Mouse (Mus musculus) neural tube, embryonic 12.5 days (tissue): Measurements from ENCODE around the gene Ldb3. TPM values are rescaled to one million over a fixed set of nuclear protein-coding genes. Genes with fewer than 3 reads are reported as not detected.

ENCODE experiments used
- ATAC-seq: fragments of 200-750 bp; cut with Nextera tagmentation; 2 replicates; pipeline ENCODE4 v1.8.0; 2017; ENCODE audit warnings: low read depth, mild to moderate bottlenecking, moderate TSS enrichment, moderate library complexity; ENCODE audit not compliant: low FRiP score
- H3K27ac ChIP-seq: fragments of 300-500 bp; sonication (generic); 2 replicates; pipeline ENCODE4 v1.5.1; 2016
- H3K27me3 ChIP-seq: fragments of 300-500 bp; sonication (generic); replicated peaks from 2 replicates; pipeline ENCODE4 v1.6.1; 2016; ENCODE audit warnings: mild to moderate bottlenecking
- H3K36me3 ChIP-seq: fragments of 300-500 bp; sonication (generic); 2 replicates; pipeline ENCODE4 v1.6.1; 2016; ENCODE audit warnings: mild to moderate bottlenecking
- H3K4me1 ChIP-seq: fragments of 300-500 bp; sonication (generic); 2 replicates; pipeline ENCODE4 v1.6.1; 2016
- H3K4me2 ChIP-seq: fragments of 300-500 bp; sonication (generic); replicated peaks from 2 replicates; pipeline ENCODE4 v1.6.1; 2016; ENCODE audit warnings: mild to moderate bottlenecking
- H3K4me3 ChIP-seq: fragments of 300-500 bp; sonication (generic); 2 replicates; pipeline ENCODE4 v1.5.1; 2016
- H3K9ac ChIP-seq: fragments of 300-500 bp; sonication (generic); 2 replicates; pipeline ENCODE4 v1.6.1; 2016; ENCODE audit warnings: mild to moderate bottlenecking
- H3K9me3 ChIP-seq: fragments of 300-500 bp; sonication (generic); 2 replicates; pipeline ENCODE4 v1.6.1; 2016; ENCODE audit warnings: mild to moderate bottlenecking
- WGBS: fragments of 180-500 bp; shearing (Covaris S2); methylation state at CpG from one replicate; pipeline ENCODE4 v1.1.7; 2016; 5-methylcytosine and 5-hydroxymethylcytosine counted together
- polyA plus RNA-seq: library from polyadenylated mRNA; unstranded; fragments of >200 nt; fragmentation: Nextera tagmentation; extraction: Ambion mirVana; gene quantifications from 2 replicates; pipeline ENCODE4 v1.2.1, GENCODE M21; 2016

Gene Ldb3
- polyA plus RNA-seq, 1 experiment from 2014 or later = 1.2 TPM

DNA sequence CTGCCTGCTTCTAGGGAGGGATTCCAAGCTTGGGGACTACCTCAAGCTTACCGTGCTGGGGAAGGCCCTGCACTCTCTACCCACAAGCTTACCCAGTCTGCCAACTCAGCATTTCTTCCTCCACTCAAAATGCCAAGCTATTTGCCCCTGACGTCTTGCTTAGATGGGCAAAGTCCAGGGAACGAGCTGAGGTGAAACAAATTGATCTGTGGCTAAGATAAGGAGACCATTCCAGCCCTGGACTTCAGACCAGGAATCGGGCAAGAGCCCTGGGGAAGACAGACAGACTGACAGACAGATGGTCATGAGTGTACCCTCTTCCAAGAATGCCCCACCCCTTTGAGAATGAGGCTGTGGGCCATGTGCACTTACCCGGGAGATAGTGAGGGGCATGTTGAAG, 477 bp downstream of the Ldb3 start:
- Histone ChIP-seq H3K27ac (no peak overlapping the region), H3K4me3 (no peak overlapping the region), H3K4me1 (no peaks in the 10 kb centered on the region), H3K4me2 (no peak overlapping the region), H3K9ac (no peak overlapping the region), H3K36me3 (no peaks in the 10 kb centered on the region), H3K9me3 (no peaks in the 10 kb centered on the region), H3K27me3 (no peaks in the 10 kb centered on the region)
- WGBS = 75% methylated on average over 5 of the region's 5 CpGs
- ATAC-seq = no peak

DNA sequence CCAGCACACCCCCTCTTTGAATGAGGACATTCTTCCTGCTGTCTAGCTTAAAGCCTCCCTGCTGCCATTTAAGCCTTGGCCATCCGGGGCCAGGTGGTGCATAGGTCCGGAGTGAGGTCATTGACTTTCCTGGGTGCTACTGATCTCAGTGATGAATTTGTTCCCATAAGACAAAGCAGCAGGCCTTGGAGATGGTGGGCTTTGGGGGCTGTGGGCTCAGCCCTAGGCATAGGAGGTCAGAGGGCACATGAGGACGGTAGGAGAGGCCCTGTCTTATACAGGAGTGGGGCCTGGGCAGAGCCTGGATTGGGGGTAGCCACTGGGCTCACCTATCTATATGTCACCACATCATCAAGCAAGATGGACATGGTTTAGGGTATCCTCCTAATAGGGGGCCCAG, 1.6 kb downstream of the Ldb3 start:
- WGBS = 80% methylated on average over 3 of the region's 3 CpGs
- no peaks in the 10 kb centered on the region for H3K4me1 ChIP-seq
- H3K27me3 ChIP-seq = no peaks in the 10 kb centered on the region
- ATAC-seq = no peak
- H3K9ac ChIP-seq = no peak overlapping the region
- no peak overlapping the region for H3K4me3 ChIP-seq
- H3K4me2 ChIP-seq = no peak overlapping the region
- no peaks in the 10 kb centered on the region for H3K36me3 ChIP-seq
- H3K9me3 ChIP-seq = no peaks in the 10 kb centered on the region
- no peak overlapping the region for H3K27ac ChIP-seq

DNA sequence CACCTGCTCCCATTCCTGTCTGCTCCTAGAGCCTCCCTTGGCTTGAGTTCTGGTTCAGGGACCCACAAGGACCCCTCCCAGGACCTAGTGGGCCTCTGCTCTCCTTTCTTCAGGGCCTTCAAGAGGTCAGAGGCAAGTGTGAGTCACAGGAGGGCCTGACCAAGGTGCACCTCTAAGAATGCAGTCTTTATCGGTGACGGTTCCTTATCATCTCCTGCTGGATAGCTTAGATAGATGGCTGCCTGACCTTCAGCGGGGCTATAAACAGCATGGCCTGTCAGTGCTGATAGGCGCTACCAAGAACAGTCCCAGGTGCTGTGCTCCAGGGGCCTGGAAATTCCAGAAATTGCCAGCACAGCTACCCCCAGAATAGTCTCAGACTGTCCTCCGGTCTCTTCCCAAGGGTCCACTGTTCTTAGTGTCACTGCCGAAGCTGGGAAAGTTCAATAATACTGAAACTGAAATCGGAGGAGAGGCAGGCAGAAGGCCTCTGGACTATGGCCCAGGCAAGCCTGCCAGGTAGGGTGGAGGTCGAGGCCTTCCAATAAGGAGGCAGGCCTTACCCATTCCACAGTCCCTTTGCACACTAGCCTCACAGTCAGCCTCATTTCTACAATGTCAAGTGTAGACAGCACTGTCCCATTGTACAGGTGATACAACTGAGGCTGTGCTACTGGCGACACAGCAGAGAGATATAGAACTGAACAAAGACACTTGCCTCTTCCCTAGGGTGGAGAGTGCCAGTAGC, 3.0 kb downstream of the Ldb3 start:
- 90% methylated on average over 9 of the region's 9 CpGs for WGBS
- Histone ChIP-seq H3K4me2 (no peak overlapping the region), H3K4me1 (no peaks in the 10 kb centered on the region), H3K27ac (no peak overlapping the region), H3K9ac (no peak overlapping the region), H3K9me3 (no peaks in the 10 kb centered on the region), H3K27me3 (no peaks in the 10 kb centered on the region), H3K36me3 (no peaks in the 10 kb centered on the region), H3K4me3 (no peak overlapping the region)
- no peak for ATAC-seq

DNA sequence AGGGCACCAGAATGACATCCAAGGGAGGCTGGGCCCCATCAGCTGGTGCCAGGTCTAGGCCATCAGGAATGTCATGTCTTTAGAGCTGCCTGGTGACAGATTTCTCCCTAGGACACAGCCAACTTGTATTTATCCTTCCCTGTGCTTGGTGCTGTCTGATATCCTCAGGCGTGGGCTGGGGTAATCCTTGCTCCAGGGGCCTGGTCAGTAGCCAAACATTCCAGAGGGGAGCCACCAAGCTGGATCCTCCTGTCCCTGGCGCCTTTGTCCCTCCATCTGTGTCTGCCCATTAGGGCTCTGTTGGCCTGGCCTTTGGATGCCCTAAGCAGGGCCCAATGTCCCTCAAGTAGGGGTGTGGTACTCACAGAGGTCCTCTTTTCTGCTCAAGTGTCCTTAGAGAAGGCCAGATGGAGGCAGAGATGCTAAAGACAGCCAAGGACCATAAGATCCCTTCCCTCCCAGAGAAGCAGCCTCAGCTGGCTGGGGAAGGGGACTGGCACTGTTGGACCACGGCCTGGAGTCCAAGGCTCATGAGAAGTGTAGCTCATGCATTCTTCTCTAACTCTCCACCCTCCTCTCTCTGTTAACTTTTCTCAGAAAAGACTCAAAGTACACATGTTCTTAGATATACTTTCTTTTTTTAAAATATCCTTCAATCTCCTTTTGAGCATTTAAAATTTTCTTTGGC, 5.6 kb downstream of the Ldb3 start:
- 78% methylated on average over 3 of the region's 3 CpGs for WGBS
- no peak overlapping the region for H3K27ac ChIP-seq

DNA sequence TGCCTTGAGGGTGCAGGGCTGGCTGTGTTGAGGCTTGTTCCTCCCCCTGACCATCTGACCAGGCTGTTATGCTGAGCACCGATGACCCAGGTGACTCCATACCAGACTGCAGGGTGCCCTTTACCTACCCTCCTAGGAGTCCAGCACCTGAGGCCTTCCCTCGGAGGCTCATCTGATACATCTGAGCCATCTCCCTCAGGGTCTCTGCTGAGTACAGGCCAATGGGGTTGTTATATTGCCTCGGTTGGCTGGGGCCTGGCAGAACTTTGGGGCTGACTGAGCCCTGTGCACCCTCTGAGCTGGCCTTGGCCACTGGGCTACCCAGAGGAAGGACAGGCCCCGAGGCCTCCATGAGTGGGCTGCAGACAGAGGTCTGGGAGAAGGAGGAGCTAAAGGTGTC, 11.6 kb downstream of the Ldb3 start:
- Histone ChIP-seq H3K27me3 (no peaks in the 10 kb centered on the region), H3K4me3 (no peak overlapping the region), H3K4me1 (no peaks in the 10 kb centered on the region), H3K9ac (no peak overlapping the region), H3K9me3 (no peaks in the 10 kb centered on the region), H3K27ac (no peak overlapping the region), H3K4me2 (no peak overlapping the region), H3K36me3 (no peaks in the 10 kb centered on the region)
- 81% methylated on average over 4 of the region's 4 CpGs for WGBS
- ATAC-seq = no peak

More for the DNA sequence above, 5.6 kb downstream of the Ldb3 start:
- no peak overlapping the region for H3K4me3 ChIP-seq
- ATAC-seq = no peak
- H3K4me2 ChIP-seq = no peak overlapping the region
- H3K36me3 ChIP-seq = no peaks in the 10 kb centered on the region
- H3K9ac ChIP-seq = no peak overlapping the region
- H3K9me3 ChIP-seq = no peaks in the 10 kb centered on the region
- no peaks in the 10 kb centered on the region for H3K27me3 ChIP-seq
- H3K4me1 ChIP-seq = no peaks in the 10 kb centered on the region

DNA sequence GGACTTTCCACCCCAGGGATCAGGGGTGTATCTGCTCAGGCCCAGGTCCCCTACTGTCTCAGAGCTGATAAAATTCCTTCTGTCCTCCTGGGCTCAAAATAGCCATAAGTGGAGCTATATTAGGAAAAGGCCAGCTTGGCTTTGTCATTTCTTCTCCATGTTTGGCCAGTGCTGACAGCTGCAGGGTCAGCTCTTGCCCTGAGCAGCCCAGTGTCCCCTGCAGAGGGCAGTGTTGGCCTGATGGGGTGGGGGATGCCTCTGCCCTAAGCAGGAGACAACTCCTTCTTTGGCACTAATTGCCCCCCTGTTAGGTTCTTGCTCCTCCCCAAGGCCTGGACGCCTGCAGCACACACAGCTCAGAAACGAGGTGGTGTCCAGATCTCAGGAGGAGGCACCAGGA, 14.4 kb downstream of the Ldb3 start:
- no peak for ATAC-seq
- Histone ChIP-seq H3K4me1 (no peaks in the 10 kb centered on the region), H3K4me3 (no peak overlapping the region), H3K9me3 (no peaks in the 10 kb centered on the region), H3K36me3 (no peaks in the 10 kb centered on the region), H3K4me2 (no peak overlapping the region), H3K27me3 (no peaks in the 10 kb centered on the region), H3K9ac (no peak overlapping the region), H3K27ac (no peak overlapping the region)
- WGBS = 51% methylated on average over 2 of the region's 2 CpGs

DNA sequence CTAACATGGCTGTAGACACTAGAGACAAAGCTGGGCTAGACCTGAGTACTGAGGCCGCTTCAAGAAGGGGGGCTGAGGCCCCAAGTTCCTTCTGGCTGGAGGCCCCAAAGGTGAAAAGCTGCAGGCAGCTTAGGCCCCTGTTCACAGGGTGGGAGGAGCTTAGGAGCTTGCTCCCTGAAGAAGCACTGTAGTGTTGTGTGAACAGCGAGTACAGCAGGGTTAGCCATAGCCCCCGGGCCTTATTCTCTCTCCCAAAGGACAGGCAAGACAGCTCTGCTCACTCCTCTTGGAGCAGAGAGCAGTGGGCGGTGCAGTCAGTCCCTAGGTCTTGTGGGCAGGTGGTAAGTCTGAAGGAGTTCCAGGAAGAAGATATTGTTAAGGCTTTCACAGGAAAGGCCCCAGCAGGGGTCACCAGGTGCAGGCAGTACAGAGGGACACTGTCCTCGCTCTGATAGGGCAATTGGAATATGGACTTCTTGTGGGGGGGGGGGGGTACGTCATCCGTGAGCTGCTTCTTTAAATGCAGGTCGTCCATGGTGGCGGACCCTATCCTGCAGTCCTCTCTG, 15.1 kb downstream of the Ldb3 start:
- no peak for ATAC-seq
- no peak overlapping the region for H3K4me2 ChIP-seq
- no peaks in the 10 kb centered on the region for H3K9me3 ChIP-seq
- no peaks in the 10 kb centered on the region; the same call in 1 of the 2 replicates for H3K27me3 ChIP-seq
- no peak overlapping the region for H3K9ac ChIP-seq
- H3K4me1 ChIP-seq = no peaks in the 10 kb centered on the region
- H3K27ac ChIP-seq = no peak overlapping the region
- H3K4me3 ChIP-seq = no peak overlapping the region
- no peaks in the 10 kb centered on the region for H3K36me3 ChIP-seq
- WGBS = 67% methylated on average over 9 of the region's 9 CpGs

DNA sequence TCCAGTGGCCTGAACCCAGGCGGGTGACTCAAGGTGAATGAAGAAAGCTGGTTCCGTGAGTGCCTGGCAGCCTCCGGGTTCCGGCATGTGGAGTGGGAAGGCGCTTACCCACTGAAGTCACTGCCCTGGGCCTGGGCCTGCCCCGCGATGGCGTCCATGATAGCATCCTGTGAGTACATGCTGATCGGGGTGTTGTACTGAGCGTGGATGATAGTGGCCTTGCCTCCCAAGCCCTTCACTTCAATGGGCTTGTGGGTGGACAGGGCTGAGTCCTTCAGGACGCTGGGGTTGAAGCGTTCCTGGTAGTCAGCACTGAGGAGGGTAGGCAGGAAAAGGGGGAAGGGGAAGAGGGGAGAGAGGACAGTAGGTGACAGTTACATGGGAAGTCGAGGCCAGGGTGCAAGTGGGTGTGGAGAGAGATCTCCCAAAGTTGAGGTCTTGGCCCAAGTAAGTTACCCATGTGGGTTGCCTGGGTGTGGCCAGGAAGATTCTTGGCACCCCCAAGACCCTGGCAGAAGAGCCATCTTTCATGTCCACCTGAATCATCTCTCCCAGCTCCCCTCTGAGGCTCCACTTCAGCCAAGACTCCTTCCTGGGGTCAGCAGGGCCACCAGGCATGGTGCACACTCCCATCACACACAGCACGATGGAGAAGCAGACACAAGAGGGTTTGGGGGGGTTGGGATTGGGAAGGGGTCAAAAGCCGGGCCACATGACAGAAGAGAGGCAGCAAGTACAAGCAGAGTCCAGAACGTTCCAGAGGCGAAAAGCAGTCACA, 16.7 kb downstream of the Ldb3 start:
- H3K27me3 ChIP-seq = no peaks in the 10 kb centered on the region; the same call in 1 of the 2 replicates
- no peaks in the 10 kb centered on the region for H3K4me1 ChIP-seq
- no peak overlapping the region for H3K4me3 ChIP-seq
- no peak for ATAC-seq
- no peak overlapping the region for H3K4me2 ChIP-seq
- H3K9ac ChIP-seq = no peak overlapping the region
- H3K9me3 ChIP-seq = no peaks in the 10 kb centered on the region
- WGBS = 89% methylated on average over 17 of the region's 17 CpGs
- H3K36me3 ChIP-seq = no peaks in the 10 kb centered on the region
- H3K27ac ChIP-seq = no peak overlapping the region

DNA sequence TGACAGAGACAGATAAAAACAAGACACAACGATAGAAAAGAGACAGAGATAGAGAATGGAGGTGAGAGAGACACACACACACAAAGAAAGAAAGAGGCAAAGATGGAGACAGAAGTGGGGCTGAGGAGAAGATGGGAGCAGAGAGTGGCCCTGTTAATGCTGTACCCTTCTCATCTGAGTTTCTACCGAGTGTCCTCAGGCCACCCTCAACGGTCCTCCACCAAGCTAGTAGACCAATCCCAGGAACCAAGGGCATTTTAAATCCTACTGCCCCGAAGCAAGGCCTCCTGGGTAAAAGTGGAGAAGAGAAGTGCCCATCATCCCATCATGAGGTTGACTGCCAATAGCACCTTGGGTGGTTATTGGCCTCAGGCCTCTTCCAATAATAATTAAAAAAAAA, 17.6 kb downstream of the Ldb3 start:
- no peak overlapping the region for H3K9ac ChIP-seq
- ATAC-seq = no peak
- no peaks in the 10 kb centered on the region; the same call in 1 of the 2 replicates for H3K27me3 ChIP-seq
- no peaks in the 10 kb centered on the region for H3K4me1 ChIP-seq
- no peak overlapping the region for H3K27ac ChIP-seq
- H3K36me3 ChIP-seq = no peaks in the 10 kb centered on the region
- 88% methylated on average over 4 of the region's 4 CpGs for WGBS
- H3K9me3 ChIP-seq = no peaks in the 10 kb centered on the region
- no peak overlapping the region for H3K4me3 ChIP-seq
- H3K4me2 ChIP-seq = no peak overlapping the region

DNA sequence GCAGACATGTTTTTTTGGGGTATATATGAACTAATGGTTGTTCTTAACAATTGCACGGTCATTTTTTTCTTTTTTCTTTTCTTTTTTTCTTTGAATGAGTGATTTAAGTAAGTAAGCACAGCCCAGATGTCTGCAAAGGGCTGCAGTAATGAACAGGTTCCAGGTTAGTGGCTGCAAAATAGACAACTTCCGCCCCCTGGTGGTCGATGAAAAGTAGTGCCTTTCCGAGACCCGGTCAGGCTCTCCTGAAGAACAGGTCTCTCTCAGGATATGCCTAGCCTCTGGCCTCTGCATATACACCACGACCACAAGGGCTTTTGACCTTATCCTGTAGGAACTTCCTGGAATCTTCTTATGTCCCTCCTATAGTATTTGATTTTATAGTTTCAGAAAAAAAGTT, 18.2 kb downstream of the Ldb3 start:
- Histone ChIP-seq H3K4me1 (no peaks in the 10 kb centered on the region), H3K27me3 (no peaks in the 10 kb centered on the region; the same call in 1 of the 2 replicates), H3K9ac (no peak overlapping the region), H3K4me2 (peak overlapping the region; percentile 58), H3K36me3 (no peaks in the 10 kb centered on the region), H3K4me3 (no peak overlapping the region), H3K9me3 (no peaks in the 10 kb centered on the region), H3K27ac (no peak overlapping the region)
- WGBS = 3% methylated on average over 6 of the region's 6 CpGs
- peak; percentile 75 for ATAC-seq

DNA sequence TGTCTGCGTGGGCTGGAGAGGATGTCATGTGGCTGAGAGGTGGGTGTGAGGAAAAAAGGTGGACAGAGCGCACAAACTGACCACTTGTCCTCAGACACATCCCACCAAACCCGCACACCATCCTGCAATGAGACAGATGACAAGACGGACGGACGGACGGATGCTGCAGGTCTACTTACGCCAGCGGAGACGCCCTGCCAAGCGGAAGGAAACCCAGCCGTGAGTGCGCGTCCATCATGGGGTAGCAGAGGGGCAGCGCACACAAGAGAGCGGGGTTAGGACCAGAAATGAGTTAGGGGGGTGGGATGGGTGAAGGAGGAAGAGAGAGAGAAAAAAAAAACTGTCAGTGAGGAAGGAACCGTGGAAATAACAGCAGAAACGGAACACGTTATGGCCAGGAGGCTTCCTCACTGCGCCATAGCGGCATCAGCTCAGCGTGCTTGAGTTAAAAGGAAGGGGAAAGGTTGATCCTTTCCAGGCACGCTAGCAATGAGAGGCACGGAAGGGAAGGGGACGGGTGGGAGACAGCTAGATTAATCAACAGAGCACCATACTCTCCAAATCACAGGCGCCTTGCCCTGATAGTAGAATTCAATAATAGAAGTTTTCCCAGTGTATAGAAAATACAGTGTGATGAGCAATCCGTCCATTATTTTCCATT, 18.8 kb downstream of the Ldb3 start:
- Histone ChIP-seq H3K4me2 (peak overlapping the region; percentile 58), H3K36me3 (no peaks in the 10 kb centered on the region), H3K4me1 (no peaks in the 10 kb centered on the region), H3K27ac (no peak overlapping the region), H3K9ac (no peak overlapping the region), H3K27me3 (no peaks in the 10 kb centered on the region; the same call in 1 of the 2 replicates), H3K4me3 (peak overlapping the region; percentile 24), H3K9me3 (no peaks in the 10 kb centered on the region)
- WGBS = 41% methylated on average over 27 of the region's 27 CpGs
- no peak for ATAC-seq

DNA sequence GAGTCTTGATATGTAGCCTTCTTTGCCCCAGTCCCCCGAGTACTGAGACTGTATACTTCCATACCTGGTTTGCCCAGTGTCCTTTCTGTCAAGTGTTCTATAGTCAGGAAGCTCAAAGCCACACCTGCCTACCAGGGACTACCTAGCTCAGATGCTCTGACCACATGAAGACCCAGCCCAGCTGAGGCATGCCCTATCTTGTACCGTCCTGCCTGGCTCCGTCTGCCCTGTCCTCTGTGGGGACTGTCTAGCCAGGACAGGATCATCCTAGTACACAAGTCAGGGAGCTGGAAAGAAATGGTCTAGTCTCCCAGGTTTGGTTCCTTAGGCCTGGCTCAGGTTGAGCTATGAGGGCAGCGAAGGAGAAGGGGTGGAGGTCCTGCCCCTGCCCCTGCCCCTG, 19.9 kb downstream of the Ldb3 start:
- no peak for ATAC-seq
- WGBS = 83% methylated on average over 4 of the region's 4 CpGs
- H3K4me2 ChIP-seq = no peak overlapping the region

More for the DNA sequence above, 19.9 kb downstream of the Ldb3 start:
- Histone ChIP-seq H3K9ac (no peak overlapping the region), H3K27me3 (no peaks in the 10 kb centered on the region; the same call in 1 of the 2 replicates), H3K9me3 (no peaks in the 10 kb centered on the region), H3K36me3 (no peaks in the 10 kb centered on the region), H3K4me1 (no peaks in the 10 kb centered on the region), H3K4me3 (no peak overlapping the region), H3K27ac (no peak overlapping the region)
